Mouse (Mus musculus) stomach, postnatal 0 days (tissue): ENCODE data around the gene Elovl7.

ENCODE experiments used
- CTCF ChIP-seq: IDR thresholded peaks from 2 replicates; pipeline ENCODE4 v1.5.1; 2016; ENCODE audit warnings: antibody characterized with exemption, low read depth, mild to moderate bottlenecking, moderate library complexity
- EP300 ChIP-seq: optimal IDR thresholded peaks from 2 replicates; pipeline ENCODE3; 2016; ENCODE audit warnings: antibody characterized with exemption

- TF ChIP-seq CTCF: no peak
- TF ChIP-seq EP300: no peak
These were observed 62.4 kb downstream of the Elovl7 start for GRCm38 (mm10) chr13:108276561-108276960.
